15 mouse cellular contexts compared by ENCODE assay signal in the genomic region with DNA sequence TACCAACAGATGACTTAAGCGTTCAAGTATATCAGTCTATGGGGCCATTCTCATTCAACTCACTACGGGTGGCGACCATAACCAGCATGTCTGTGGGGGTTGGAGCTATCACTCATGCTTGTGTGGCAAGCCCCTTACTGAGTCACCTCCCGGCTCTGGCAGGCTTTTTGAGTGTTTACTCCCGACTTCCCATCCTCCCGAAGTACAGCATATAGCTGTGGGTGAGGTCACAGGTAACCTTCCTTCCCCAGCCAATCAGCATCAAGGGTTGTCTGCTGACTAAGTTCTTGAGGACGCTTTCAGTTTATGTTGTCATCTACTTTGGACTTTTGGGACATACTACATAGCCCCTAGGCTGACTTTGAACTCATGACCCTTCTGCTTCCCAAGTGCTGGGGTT. TPM values are rescaled to one million over a fixed set of nuclear protein-coding genes. Genes with fewer than 3 reads are reported as not detected.
DNase-seq lines count a peak whose midpoint lies in the region; ATAC-seq and TF ChIP-seq lines count a peak whose summit lies in the region.
"Had no signal": no experiment of that assay in that cellular context is flagged by ENCODE, and none has a peak within 500 bp of the region (broad histone marks: within the 10 kb centered on the region; RNA-seq: fewer than 3 reads in every experiment).

No protein-coding gene starts in this region.

- H3K4me1 ChIP-seq in lung, embryonic 14.5 days (ENCODE audit: insufficient read depth), result peaks cover 5% of the 10 kb centered on the region; the same call in 1 of the 2 replicates
- H3K4me1 ChIP-seq: heart, embryonic 15.5 days had no signal

- no peak overlapping the region for H3K9ac ChIP-seq in lung, embryonic 14.5 days
- H3K9ac ChIP-seq: forebrain, embryonic 13.5 days; heart, embryonic 15.5 days had no signal

- H3K4me3 ChIP-seq in lung, embryonic 14.5 days (ENCODE audit: low read depth, low read length), result no peak overlapping the region
- H3K4me3 ChIP-seq: forebrain, embryonic 13.5 days; heart, embryonic 15.5 days; limb, embryonic 10.5 days had no signal

- H3K36me3 ChIP-seq in lung, embryonic 14.5 days (ENCODE audit: insufficient read depth), result no peaks in the 10 kb centered on the region
- H3K36me3 ChIP-seq: heart, embryonic 15.5 days; limb, embryonic 10.5 days had no signal

- WGBS in lung, embryonic 14.5 days, result 71% methylated on average over 7 of the region's 7 CpGs

- ATAC-seq in CD4-positive, CD25-positive, alpha-beta regulatory T cell, adult 4 months, result no peak
- ATAC-seq in lung, embryonic 14.5 days (ENCODE audit: insufficient read depth), result no peak
- ATAC-seq: forebrain, embryonic 13.5 days had no signal

- no peak overlapping the region for H3K4me2 ChIP-seq in lung, embryonic 14.5 days
- H3K4me2 ChIP-seq: forebrain, embryonic 13.5 days; heart, embryonic 15.5 days had no signal

- no peak for TF ChIP-seq CTCF in lung, embryonic 14.5 days (IDR thresholded peaks at IDR 0.05; ENCODE audit: low read depth)

- H3K27me3 ChIP-seq in lung, embryonic 14.5 days (ENCODE audit: insufficient read depth, low read length), result no peaks in the 10 kb centered on the region
- H3K27me3 ChIP-seq: forebrain, embryonic 13.5 days; heart, embryonic 15.5 days had no signal

- peak; percentile 15 for DNase-seq in CD4-positive, CD25-positive, alpha-beta regulatory T cell, adult 2 months (ENCODE audit: low read depth, low spot score)
- no peak for DNase-seq in lung, embryonic 14.5 days
- DNase-seq in lung, postnatal 14 days, result no peak
- DNase-seq in 3T3-L1 (ENCODE audit: low read depth, low spot score), result peak; percentile 5
- DNase-seq in thymus, postnatal 14 days, result peak; percentile 31
- DNase-seq in urinary bladder, postnatal 10 days (ENCODE audit: low spot score), result no peak
- no peak for DNase-seq in cerebellum, adult 8-10 months
- DNase-seq: cerebellum, adult 9-10 months; gastrocnemius, postnatal 10 days; heart, adult 18-20 months; right cerebral cortex, postnatal 25 days had no signal

- no peaks in the 10 kb centered on the region for H3K9me3 ChIP-seq in lung, embryonic 14.5 days (ENCODE audit: low read depth, low read length)
- H3K9me3 ChIP-seq: heart, embryonic 15.5 days; limb, embryonic 10.5 days had no signal

- 0 out of 2 replicates have a peak overlapping the region, but pooled peaks have one; percentile 78 for H3K27ac ChIP-seq in lung, embryonic 14.5 days (ENCODE audit: low read depth)

RNA-seq across cellular contexts. Expression of gene Scn8a, which starts 25.3 kb away (rescaled TPM):
- under 1 TPM; 0.29 to 0.32 TPM for polyA plus RNA-seq in CD4-positive, CD25-positive, alpha-beta regulatory T cell, adult 4 months (2017; shearing (Covaris generic))
- 1.3 and 2.6 TPM in 2 replicates for polyA plus RNA-seq in lung, embryonic 14.5 days (2014; fragmentation: Nextera tagmentation; extraction: Ambion mirVana)

Comparison
In these comparisons a context has a peak if more than half of its experiments do, and no peak if none do; other contexts are left out.
1. DNase-seq: peak in CD4-positive, CD25-positive, alpha-beta regulatory T cell, adult 2 months (single experiment), 3T3-L1 (single experiment) and thymus, postnatal 14 days (single experiment); none in lung, embryonic 14.5 days (single experiment), lung, postnatal 14 days (single experiment), urinary bladder, postnatal 10 days (single experiment) and cerebellum, adult 8-10 months (single experiment).